Mouse (Mus musculus) spleen, adult 2 months (tissue): ENCODE results near the gene Gtf2ird1. TPM values are rescaled to one million over a fixed set of nuclear protein-coding genes. Genes with fewer than 3 reads are reported as not detected.
"Not testable (repeated sequence)": the region's sequence is repeated elsewhere in the genome, so short reads cannot be mapped to it uniquely, and the experiment has no call there.

Experiments
- DNase-seq, 2 experiments: peaks; one replicate each; pipeline versions ENCODE4 v3.0.0 to v3.0.0-alpha.2; 2012 to 2021; ENCODE audit warnings: low spot score in 2 of 2, low read depth in 1 of 2
- H3K27ac ChIP-seq: fragments of 200-500 bp; 2 replicates; pipeline ENCODE4 v1.5.1; 2012; ENCODE audit warnings: low read length, inconsistent platforms; ENCODE audit not compliant: insufficient read depth
- H3K27me3 ChIP-seq: fragments of 200-500 bp; 2 replicates; pipeline ENCODE4 v1.6.1; 2012; ENCODE audit warnings: mild to moderate bottlenecking, moderate library complexity, low read length, inconsistent platforms; ENCODE audit not compliant: control insufficient read depth, insufficient read depth
- H3K36me3 ChIP-seq: fragments of 200-500 bp; 2 replicates; pipeline ENCODE4 v1.6.1; 2012; ENCODE audit warnings: mild to moderate bottlenecking, low read length, inconsistent platforms; ENCODE audit not compliant: control insufficient read depth, insufficient read depth
- H3K4me1 ChIP-seq: fragments of 200-500 bp; 2 replicates; pipeline ENCODE4 v1.6.1; 2011; ENCODE audit warnings: inconsistent platforms; ENCODE audit not compliant: control insufficient read depth, insufficient read depth, insufficient read length
- H3K4me3 ChIP-seq: fragments of 200-500 bp; 2 replicates; pipeline ENCODE4 v1.5.1; 2011; ENCODE audit warnings: mild to moderate bottlenecking, inconsistent platforms; ENCODE audit not compliant: insufficient read depth, insufficient read length; ENCODE audit errors: extremely low read depth
- CTCF ChIP-seq: fragments of 200-500 bp; IDR thresholded peaks from 2 replicates; pipeline ENCODE4 v1.5.1; 2011; ENCODE audit warnings: mild to moderate bottlenecking, inconsistent platforms; ENCODE audit not compliant: insufficient read depth, insufficient read length, insufficient replicate concordance; ENCODE audit errors: extremely low read depth
- POLR2A ChIP-seq: fragments of 200-500 bp; IDR thresholded peaks from 2 replicates; pipeline ENCODE4 v1.6.1; 2011; ENCODE audit warnings: low read depth, low read length, inconsistent platforms
- WGBS: fragments of 180-500 bp; shearing (Covaris S2); methylation state at CpG from one replicate; pipeline ENCODE4 v1.1.7; 2018; 5-methylcytosine and 5-hydroxymethylcytosine counted together
- polyA plus RNA-seq: library from polyadenylated mRNA; depleted of rRNA; stranded (reverse); fragments of >200 nt; gene quantifications from 2 replicates; pipeline ENCODE4 v1.2.3, GENCODE M21; 2012

Gene Gtf2ird1
- polyA plus RNA-seq, 1 experiment, result 12.1 TPM

- TF ChIP-seq CTCF, result no peak
- TF ChIP-seq POLR2A, result no peak
- no peaks in the 10 kb centered on the region for H3K27me3 ChIP-seq
- no peak for DNase-seq
- H3K27ac ChIP-seq, result no peak overlapping the region
- WGBS, result 86% methylated on average over 2 of the region's 2 CpGs
- H3K36me3 ChIP-seq, result no peaks in the 10 kb centered on the region
- H3K4me1 ChIP-seq, result no peaks in the 10 kb centered on the region; the same call in 1 of the 2 replicates
- H3K4me3 ChIP-seq, result no peak overlapping the region
Observed at GRCm38 (mm10) chr5:134347066-134347465, 109.5 kb downstream of the Gtf2ird1 start.

GRCm38 (mm10) chr5:134345449-134345848 lies 111.1 kb downstream of the Gtf2ird1 start:
- no peaks in the 10 kb centered on the region; the same call in 1 of the 2 replicates for H3K4me1 ChIP-seq
- no peak overlapping the region for H3K4me3 ChIP-seq
- TF ChIP-seq POLR2A, result no peak
- peak; percentile 10; the same call in 1 of the 2 replicates for TF ChIP-seq CTCF
- no peaks in the 10 kb centered on the region for H3K27me3 ChIP-seq
- DNase-seq, result no peak
- 77% methylated on average over 9 of the region's 9 CpGs for WGBS
- H3K27ac ChIP-seq, result no peak overlapping the region
- H3K36me3 ChIP-seq, result no peaks in the 10 kb centered on the region

GRCm38 (mm10) chr5:134344076-134344475 lies 112.4 kb downstream of the Gtf2ird1 start:
- WGBS, result 88% methylated on average over 8 of the region's 8 CpGs
- no peak overlapping the region for H3K27ac ChIP-seq
- DNase-seq, result no peak
- TF ChIP-seq CTCF, result no peak
- no peak for TF ChIP-seq POLR2A
- no peaks in the 10 kb centered on the region for H3K36me3 ChIP-seq
- no peak overlapping the region for H3K4me3 ChIP-seq
- no peaks in the 10 kb centered on the region for H3K27me3 ChIP-seq
- H3K4me1 ChIP-seq, result no peaks in the 10 kb centered on the region; the same call in 1 of the 2 replicates

GRCm38 (mm10) chr5:134343530-134343929 lies 113.0 kb downstream of the Gtf2ird1 start:
- H3K4me3 ChIP-seq, H3K27ac ChIP-seq, H3K27me3 ChIP-seq, DNase-seq, H3K36me3 ChIP-seq, H3K4me1 ChIP-seq: not testable (repeated sequence)
- WGBS, result 71% methylated on average over 4 of the region's 4 CpGs

GRCm38 (mm10) chr5:134342503-134343205 lies 113.9 kb downstream of the Gtf2ird1 start:
- no peak overlapping the region for H3K4me3 ChIP-seq
- no peak for DNase-seq
- no peaks in the 10 kb centered on the region for H3K27me3 ChIP-seq
- WGBS, result 46% methylated on average over 18 of the region's 18 CpGs
- no peak overlapping the region for H3K27ac ChIP-seq
- TF ChIP-seq POLR2A, result no peak
- no peak for TF ChIP-seq CTCF
- H3K4me1 ChIP-seq, result no peaks in the 10 kb centered on the region; the same call in 1 of the 2 replicates
- H3K36me3 ChIP-seq, result no peaks in the 10 kb centered on the region

GRCm38 (mm10) chr5:134341721-134342120 lies 114.8 kb downstream of the Gtf2ird1 start:
- no peaks in the 10 kb centered on the region for H3K36me3 ChIP-seq
- no peak overlapping the region for H3K27ac ChIP-seq
- TF ChIP-seq POLR2A, result no peak
- DNase-seq, result no peak
- 93% methylated on average over 5 of the region's 5 CpGs for WGBS
- no peak overlapping the region for H3K4me3 ChIP-seq
- H3K27me3 ChIP-seq, result no peaks in the 10 kb centered on the region
- H3K4me1 ChIP-seq, result no peaks in the 10 kb centered on the region; the same call in 1 of the 2 replicates

- H3K36me3 ChIP-seq, result no peaks in the 10 kb centered on the region
- WGBS, result 56% methylated on average over 10 of the region's 10 CpGs
- H3K27ac ChIP-seq, result no peak overlapping the region
- no peaks in the 10 kb centered on the region; the same call in 1 of the 2 replicates for H3K4me1 ChIP-seq
- H3K4me3 ChIP-seq, result no peak overlapping the region
- no peak for DNase-seq
- TF ChIP-seq POLR2A, result no peak
- peak; percentile 11; the same call in 1 of the 2 replicates for TF ChIP-seq CTCF
- H3K27me3 ChIP-seq, result no peaks in the 10 kb centered on the region
Observed at GRCm38 (mm10) chr5:134341321-134341720, 115.2 kb downstream of the Gtf2ird1 start.
